Mouse (Mus musculus): ENCODE data around the gene Tssk2.

The Tssk2 gene

GRCm38 (mm10) chr16:17914307-17915249, 16.1 kb downstream of the Tssk2 start, which contains the start of gene Gsc2:
Gene Gsc2, minus strand, starts transcription at chr16:17915059.
- 2% methylated on average over 101 of the region's 106 CpGs for whole genome bisulfite sequencing

GRCm38 (mm10) chr16:17920586-17920985, 22.1 kb downstream of the Tssk2 start:
- WGBS, result 30% methylated on average over 20 of the region's 20 CpGs

GRCm38 (mm10) chr16:17921325-17922162, 23.1 kb downstream of the Tssk2 start:
- WGBS, result under 1% methylated on average over 47 of the region's 47 CpGs

- under 1% methylated on average over 14 of the region's 14 CpGs for WGBS
These were observed 23.7 kb downstream of the Tssk2 start for GRCm38 (mm10) chr16:17922163-17922538.

- WGBS, result under 1% methylated on average over 72 of the region's 72 CpGs
These were observed 29.1 kb downstream of the Tssk2 start for GRCm38 (mm10) chr16:17927351-17928082.

GRCm38 (mm10) chr16:17928087-17928580, 29.7 kb downstream of the Tssk2 start, which contains the start of gene Slc25a1:
Gene Slc25a1, minus strand, starts transcription at chr16:17928219.
- WGBS, result under 1% methylated on average over 44 of the region's 47 CpGs

GRCm38 (mm10) chr16:17928627-17929104, 30.2 kb downstream of the Tssk2 start:
- 2% methylated on average over 9 of the region's 9 CpGs for WGBS

- 16% methylated on average over 2 of the region's 2 CpGs for WGBS
These were observed 30.8 kb downstream of the Tssk2 start for GRCm38 (mm10) chr16:17929211-17929610.

- 73% methylated on average over 2 of the region's 2 CpGs for WGBS
These were observed 31.2 kb downstream of the Tssk2 start for GRCm38 (mm10) chr16:17929631-17930030.

GRCm38 (mm10) chr16:17931906-17932460, 33.5 kb downstream of the Tssk2 start:
- WGBS, result 55% methylated on average over 5 of the region's 5 CpGs

- WGBS, result 80% methylated on average over 9 of the region's 9 CpGs
These were observed 35.4 kb downstream of the Tssk2 start for GRCm38 (mm10) chr16:17933594-17934444.

GRCm38 (mm10) chr16:17934445-17934910, 36.0 kb downstream of the Tssk2 start:
- WGBS, result 64% methylated on average over 3 of the region's 3 CpGs

GRCm38 (mm10) chr16:17936776-17937175, 38.3 kb downstream of the Tssk2 start:
- WGBS, result 81% methylated on average over 10 of the region's 10 CpGs

- 80% methylated on average over 7 of the region's 7 CpGs for whole genome bisulfite sequencing
These were observed 39.8 kb downstream of the Tssk2 start for GRCm38 (mm10) chr16:17938187-17938586.

GRCm38 (mm10) chr16:17938821-17939220, 40.4 kb downstream of the Tssk2 start:
- 23% methylated on average over 7 of the region's 7 CpGs for WGBS

- 35% methylated on average over 9 of the region's 9 CpGs for WGBS
These were observed 40.9 kb downstream of the Tssk2 start for GRCm38 (mm10) chr16:17939255-17939751.

GRCm38 (mm10) chr16:17943466-17943865, 45.0 kb downstream of the Tssk2 start:
- WGBS, result 63% methylated on average over 8 of the region's 8 CpGs

GRCm38 (mm10) chr16:17945081-17945831, 46.8 kb downstream of the Tssk2 start:
- WGBS, result 60% methylated on average over 7 of the region's 7 CpGs

GRCm38 (mm10) chr16:17949421-17949877, 51.0 kb downstream of the Tssk2 start:
- 35% methylated on average over 2 of the region's 2 CpGs for WGBS
